20 mouse cellular contexts compared by ENCODE assay signal in genomic region chr10:4063537-4063936, GRCm38 (mm10).
DNase-seq lines count a peak whose midpoint lies in the region; ATAC-seq and TF ChIP-seq lines count a peak whose summit lies in the region.
"Had no signal": no experiment of that assay in that cellular context is flagged by ENCODE, and none has a peak within 500 bp of the region (broad histone marks: within the 10 kb centered on the region; RNA-seq: fewer than 3 reads in every experiment).

No protein-coding gene starts in this region.

- H3K27me3 ChIP-seq in forebrain, embryonic 13.5 days: no peaks in the 10 kb centered on the region
- no peaks in the 10 kb centered on the region for H3K27me3 ChIP-seq in forebrain, embryonic 11.5 days (ENCODE audit: control insufficient read depth, insufficient read depth, low read length)
- no peaks in the 10 kb centered on the region for H3K27me3 ChIP-seq in Patski
- H3K27me3 ChIP-seq: embryonic facial prominence, embryonic 15.5 days; heart, embryonic 12.5 days had no signal

- TF ChIP-seq POLR2A in brain, embryonic 14.5 days (IDR thresholded peaks at IDR 0.05; ENCODE audit: borderline replicate concordance, extremely low read depth, insufficient read depth, insufficient read length, poor library complexity, severe bottlenecking): no peak

- H3K4me1 ChIP-seq in forebrain, embryonic 13.5 days: 0 out of 2 replicates have a peak, but pooled peaks cover 5% of the 10 kb centered on the region
- H3K4me1 ChIP-seq in forebrain, embryonic 11.5 days (replicated peaks; ENCODE audit: control insufficient read depth, insufficient read depth, low read length): no peaks in the 10 kb centered on the region
- H3K4me1 ChIP-seq: embryonic facial prominence, embryonic 15.5 days; hindbrain, embryonic 10.5 days had no signal

- in situ Hi-C loops in Patski (cut with MboI; ENCODE audit: low pct_unique_long_range_greater_than_20kb): no loop called here

- H3K4me3 ChIP-seq in forebrain, embryonic 13.5 days: no peak overlapping the region
- no peak overlapping the region for H3K4me3 ChIP-seq in forebrain, embryonic 11.5 days (ENCODE audit: low read depth, low read length)
- H3K4me3 ChIP-seq: embryonic facial prominence, embryonic 15.5 days; erythroblast, embryonic 14.5 days; heart, embryonic 12.5 days; hindbrain, embryonic 10.5 days had no signal

- no peaks in the 10 kb centered on the region for H3K9me3 ChIP-seq in forebrain, embryonic 13.5 days (replicated peaks)
- H3K9me3 ChIP-seq in forebrain, embryonic 11.5 days (ENCODE audit: control insufficient read depth, low read length): no peaks in the 10 kb centered on the region
- H3K9me3 ChIP-seq: embryonic facial prominence, embryonic 15.5 days; heart, embryonic 12.5 days; hindbrain, embryonic 10.5 days had no signal

- DNase-seq in forebrain, embryonic 11.5 days (ENCODE audit: low spot score): no peak
- DNase-seq in retina, postnatal 1 day: peak; percentile 8
- DNase-seq in retina, embryonic 14.5 days (ENCODE audit: low spot score): no peak
- peak; percentile 72 for DNase-seq in Patski (ENCODE audit: low read depth, low spot score)
- DNase-seq in brain, embryonic 14.5 days (ENCODE audit: low read depth): peak; percentile 57
- no peak for DNase-seq in yolk sac, embryonic 10.5 days (ENCODE audit: low spot score)
- DNase-seq: adrenal gland, postnatal 10 days; cerebellum, adult 9-10 months; embryo, embryonic 11 days; gastrocnemius, postnatal 25 days; kidney, adult 8-10 months had no signal

- H3K4me2 ChIP-seq in forebrain, embryonic 13.5 days: no peak overlapping the region
- H3K4me2 ChIP-seq in forebrain, embryonic 11.5 days (ENCODE audit: low read depth, low read length, severe bottlenecking): no peak overlapping the region
- H3K4me2 ChIP-seq: embryonic facial prominence, embryonic 15.5 days; heart, embryonic 12.5 days had no signal

- no peaks in the 10 kb centered on the region for H3K36me3 ChIP-seq in forebrain, embryonic 13.5 days (ENCODE audit: poor library complexity, severe bottlenecking)
- no peaks in the 10 kb centered on the region for H3K36me3 ChIP-seq in forebrain, embryonic 11.5 days (ENCODE audit: control insufficient read depth, insufficient read depth, low read length)
- H3K36me3 ChIP-seq: embryonic facial prominence, embryonic 15.5 days had no signal

- no peak overlapping the region for H3K9ac ChIP-seq in forebrain, embryonic 13.5 days
- no peak overlapping the region for H3K9ac ChIP-seq in forebrain, embryonic 11.5 days (ENCODE audit: low read length)
- H3K9ac ChIP-seq: embryonic facial prominence, embryonic 15.5 days; heart, embryonic 12.5 days had no signal

- CTCF ChIA-PET in Patski (lab: Charles Lee): interaction anchor here (1.2 to 1.9 kb wide), 2 partner anchors 21 to 26 kb away, joined by 3 to 5 read pairs; no protein-coding TSS in a partner anchor

- no peak for TF ChIP-seq CTCF in Patski (IDR thresholded peaks at IDR 0.05)
- no peak for TF ChIP-seq CTCF in brain, embryonic 14.5 days (IDR thresholded peaks at IDR 0.05; ENCODE audit: borderline replicate concordance, extremely low read depth, insufficient read depth, insufficient read length)

- H3K27ac ChIP-seq in forebrain, embryonic 13.5 days: no peak overlapping the region
- no peak overlapping the region for H3K27ac ChIP-seq in forebrain, embryonic 11.5 days (ENCODE audit: low read depth, low read length)
- H3K27ac ChIP-seq: embryonic facial prominence, embryonic 15.5 days; hindbrain, embryonic 10.5 days had no signal

- POLR2A ChIA-PET in Patski (lab: Charles Lee): interaction anchor here (0.6 kb wide), 1 partner anchor 176 kb away, joined by 15 read pairs; no protein-coding TSS in a partner anchor

- peak; percentile 21; the same call in 1 of the 2 replicates for ATAC-seq in forebrain, embryonic 13.5 days
- no peak for ATAC-seq in forebrain, embryonic 11.5 days (replicated peaks; ENCODE audit: low FRiP score)
- ATAC-seq in Patski: peak; percentile 96
- ATAC-seq: forebrain, embryonic 16.5 days; hindbrain, embryonic 16.5 days; inflammation-experienced regulatory T-cells, adult 6 months; intestine, postnatal 0 days had no signal

- 63% methylated on average over 4 of the region's 4 CpGs for WGBS in forebrain, embryonic 13.5 days
- 80% methylated on average over 4 of the region's 4 CpGs for WGBS in forebrain, embryonic 11.5 days

Comparison
In these comparisons a context has a peak if more than half of its experiments do, and no peak if none do; other contexts are left out.
1. DNase-seq: peak in retina, postnatal 1 day (single experiment), Patski (single experiment) and brain, embryonic 14.5 days (single experiment); none in forebrain, embryonic 11.5 days (single experiment), retina, embryonic 14.5 days (single experiment) and yolk sac, embryonic 10.5 days (single experiment).